Mouse (Mus musculus): Measurements from ENCODE around the gene Cpvl. TPM values are rescaled to one million over a fixed set of nuclear protein-coding genes. Genes with fewer than 3 reads are reported as not detected.

The Cpvl gene
- polyA plus RNA-seq, 1 experiment from 2014 or later, result 0.24 TPM

DNA sequence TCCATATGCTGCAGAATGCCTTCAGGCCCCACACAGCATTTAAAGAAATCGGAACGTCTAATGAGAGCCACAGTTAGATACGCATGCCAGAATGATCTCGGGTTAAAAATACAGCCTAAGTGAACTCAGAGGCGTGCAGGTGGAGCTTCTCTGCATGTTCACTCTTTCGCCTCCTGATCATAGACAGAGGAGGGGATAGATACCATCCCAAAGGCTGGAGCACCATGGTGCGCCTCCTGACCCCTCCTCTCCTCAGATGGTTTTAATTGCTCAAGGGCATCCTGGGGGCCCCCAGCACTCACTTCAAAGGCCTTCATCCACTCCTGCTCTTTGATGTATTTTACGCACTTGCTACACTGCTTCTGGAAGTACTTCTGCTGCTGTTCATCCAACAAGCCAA lies 46.9 kb downstream of the Cpvl start:
- Histone ChIP-seq H3K4me1 (ENCODE audit: control insufficient read depth, insufficient read depth, low read depth, low read length) (no peaks in the 10 kb centered on the region), H3K4me2 (ENCODE audit: low read length) (no peak overlapping the region), H3K27ac (ENCODE audit: low read depth, low read length) (no peak overlapping the region), H3K27me3 (replicated peaks; ENCODE audit: control insufficient read depth, insufficient read depth, low read length) (no peaks in the 10 kb centered on the region), H3K4me3 (ENCODE audit: low read length) (no peak overlapping the region), H3K9me3 (ENCODE audit: control insufficient read depth, low read length) (no peaks in the 10 kb centered on the region), H3K36me3 (ENCODE audit: control insufficient read depth, insufficient read depth, low read length) (no peaks in the 10 kb centered on the region), H3K9ac (ENCODE audit: low read depth, low read length) (no peak overlapping the region)
- WGBS, result 64% methylated on average over 8 of the region's 8 CpGs
- ATAC-seq, result no peak

DNA sequence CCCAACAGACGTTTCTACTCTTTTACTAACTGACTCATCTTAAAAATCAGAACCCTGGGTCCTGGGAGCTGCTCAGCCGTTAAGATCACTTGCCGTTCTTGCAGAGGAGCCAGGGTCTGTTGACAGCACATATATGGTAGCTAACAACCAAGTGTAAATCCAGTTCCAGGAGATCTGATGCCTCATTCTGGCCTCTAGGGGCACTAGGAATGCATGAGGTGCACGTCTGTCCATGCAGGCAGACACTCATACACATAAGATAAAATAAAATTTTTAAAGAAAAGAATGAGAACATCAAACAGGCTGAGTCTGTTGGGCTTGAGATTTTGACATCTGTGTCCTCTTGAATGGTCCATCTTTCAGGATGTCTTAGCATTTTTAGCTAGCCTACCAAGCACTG lies 48.6 kb downstream of the Cpvl start:
- Histone ChIP-seq H3K36me3 (ENCODE audit: control insufficient read depth, insufficient read depth, low read length) (no peaks in the 10 kb centered on the region), H3K27me3 (replicated peaks; ENCODE audit: control insufficient read depth, insufficient read depth, low read length) (no peaks in the 10 kb centered on the region), H3K9ac (ENCODE audit: low read depth, low read length) (no peak overlapping the region), H3K4me1 (ENCODE audit: control insufficient read depth, insufficient read depth, low read depth, low read length) (no peaks in the 10 kb centered on the region), H3K4me2 (ENCODE audit: low read length) (no peak overlapping the region), H3K4me3 (ENCODE audit: low read length) (no peak overlapping the region), H3K27ac (ENCODE audit: low read depth, low read length) (no peak overlapping the region), H3K9me3 (ENCODE audit: control insufficient read depth, low read length) (no peaks in the 10 kb centered on the region)
- 70% methylated on average over 4 of the region's 4 CpGs for WGBS
- no peak for ATAC-seq

DNA sequence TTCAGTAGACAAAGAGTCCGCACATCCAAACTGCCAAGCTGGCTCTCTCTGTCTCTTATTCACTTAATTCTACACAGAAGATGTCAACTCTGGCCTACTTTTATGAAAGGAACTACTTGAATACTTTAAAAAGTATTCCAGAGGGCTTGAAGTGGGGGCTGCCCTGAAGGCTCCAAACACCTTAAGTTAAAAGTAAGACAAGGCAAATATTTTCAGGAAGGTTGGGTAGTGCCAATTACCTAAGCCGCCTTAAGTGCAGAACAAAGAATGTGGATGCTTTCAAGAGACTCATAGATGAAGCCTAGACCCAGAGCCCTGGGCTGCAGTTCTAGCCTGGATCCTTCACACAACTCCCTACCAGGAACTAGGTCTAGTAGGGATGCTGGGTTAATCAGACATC lies 52.3 kb downstream of the Cpvl start:
- H3K4me3 ChIP-seq (ENCODE audit: low read length), result no peak overlapping the region
- no peaks in the 10 kb centered on the region for H3K36me3 ChIP-seq (ENCODE audit: control insufficient read depth, insufficient read depth, low read length)
- no peaks in the 10 kb centered on the region for H3K27me3 ChIP-seq (replicated peaks; ENCODE audit: control insufficient read depth, insufficient read depth, low read length)
- H3K9me3 ChIP-seq (ENCODE audit: control insufficient read depth, low read length), result no peaks in the 10 kb centered on the region
- H3K4me1 ChIP-seq (ENCODE audit: control insufficient read depth, insufficient read depth, low read depth, low read length), result no peaks in the 10 kb centered on the region
- H3K4me2 ChIP-seq (ENCODE audit: low read length), result no peak overlapping the region
- H3K9ac ChIP-seq (ENCODE audit: low read depth, low read length), result no peak overlapping the region
- no peak for ATAC-seq
- H3K27ac ChIP-seq (ENCODE audit: low read depth, low read length), result no peak overlapping the region
- 91% methylated on average over 2 of the region's 2 CpGs for WGBS

DNA sequence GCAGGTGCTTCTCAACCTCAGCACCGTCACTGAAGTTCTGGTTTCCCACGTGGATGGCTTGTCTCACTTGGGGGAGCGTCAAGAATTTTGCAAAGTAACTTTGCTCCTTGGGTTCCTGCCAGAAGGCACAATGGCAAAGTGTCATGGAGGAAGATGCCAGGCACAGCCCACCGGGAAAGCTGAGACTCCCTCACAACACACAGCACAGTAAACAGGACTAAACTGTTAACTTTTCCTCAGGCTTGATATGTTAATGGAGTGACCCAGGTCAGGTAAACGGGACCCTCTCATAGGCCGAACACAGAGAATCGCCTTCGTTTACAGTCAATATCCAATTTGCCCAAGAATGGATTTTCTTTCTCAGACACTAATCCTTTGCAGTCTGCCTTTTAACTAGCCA lies 53.3 kb downstream of the Cpvl start:
- H3K4me2 ChIP-seq (ENCODE audit: low read length), result no peak overlapping the region
- H3K9me3 ChIP-seq (ENCODE audit: control insufficient read depth, low read length), result no peaks in the 10 kb centered on the region
- no peaks in the 10 kb centered on the region for H3K36me3 ChIP-seq (ENCODE audit: control insufficient read depth, insufficient read depth, low read length)
- no peak overlapping the region for H3K4me3 ChIP-seq (ENCODE audit: low read length)
- ATAC-seq, result no peak
- 53% methylated on average over 8 of the region's 8 CpGs for WGBS
- no peak overlapping the region for H3K27ac ChIP-seq (ENCODE audit: low read depth, low read length)
- no peaks in the 10 kb centered on the region for H3K4me1 ChIP-seq (ENCODE audit: control insufficient read depth, insufficient read depth, low read depth, low read length)
- H3K27me3 ChIP-seq (replicated peaks; ENCODE audit: control insufficient read depth, insufficient read depth, low read length), result no peaks in the 10 kb centered on the region
- H3K9ac ChIP-seq (ENCODE audit: low read depth, low read length), result no peak overlapping the region

DNA sequence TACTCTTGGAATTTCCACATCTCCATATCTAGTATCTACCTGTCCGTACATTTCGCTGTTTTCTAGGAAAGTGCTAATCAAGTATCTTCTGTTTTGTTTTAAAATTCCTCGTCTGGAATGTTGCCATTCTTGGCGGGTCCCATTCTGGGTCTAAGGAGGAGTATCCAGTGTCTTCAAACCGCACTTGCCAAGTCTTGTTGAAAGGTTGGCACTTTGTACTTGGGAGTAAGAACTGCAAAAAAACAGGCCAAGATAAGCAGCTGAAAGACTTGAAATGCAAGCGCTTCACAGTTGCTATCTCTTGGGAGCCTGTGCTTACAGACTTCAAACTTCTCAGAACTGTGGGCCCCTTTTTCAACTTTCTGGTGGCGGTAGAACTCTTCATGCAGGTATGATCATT lies 58.4 kb downstream of the Cpvl start:
- 87% methylated on average over 7 of the region's 7 CpGs for WGBS
- Histone ChIP-seq H3K4me2 (ENCODE audit: low read length) (no peak overlapping the region), H3K36me3 (ENCODE audit: control insufficient read depth, insufficient read depth, low read length) (no peaks in the 10 kb centered on the region), H3K27me3 (replicated peaks; ENCODE audit: control insufficient read depth, insufficient read depth, low read length) (no peaks in the 10 kb centered on the region), H3K4me1 (ENCODE audit: control insufficient read depth, insufficient read depth, low read depth, low read length) (no peaks in the 10 kb centered on the region), H3K4me3 (ENCODE audit: low read length) (no peak overlapping the region), H3K9ac (ENCODE audit: low read depth, low read length) (no peak overlapping the region), H3K9me3 (ENCODE audit: control insufficient read depth, low read length) (no peaks in the 10 kb centered on the region), H3K27ac (ENCODE audit: low read depth, low read length) (no peak overlapping the region)
- no peak for ATAC-seq

DNA sequence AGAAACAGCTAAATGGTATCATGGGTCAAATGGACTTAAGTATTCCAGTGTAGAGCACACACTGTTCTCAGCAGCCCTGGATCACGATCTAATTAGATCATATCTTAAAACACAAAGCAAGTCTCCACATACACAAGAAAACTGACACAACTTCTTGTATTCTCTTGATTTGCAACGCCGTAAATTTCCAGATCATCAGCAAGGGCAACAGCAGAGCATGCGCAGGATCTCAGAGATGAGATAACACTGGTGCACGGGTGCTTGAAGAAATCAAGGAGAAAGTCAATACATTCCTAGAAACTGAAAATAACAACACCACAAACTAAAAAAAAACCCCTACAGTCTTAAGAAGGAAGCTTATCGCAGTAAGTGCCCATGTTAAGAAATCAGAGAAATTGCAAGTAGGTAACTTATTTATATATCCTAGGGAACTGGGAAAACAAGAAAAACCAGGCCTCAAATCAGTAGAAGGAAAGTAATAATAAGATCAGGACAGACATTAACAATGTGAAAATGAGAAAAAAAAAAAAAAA lies 61.4 kb downstream of the Cpvl start:
- WGBS, result 96% methylated on average over 6 of the region's 6 CpGs
- Histone ChIP-seq H3K27ac (ENCODE audit: low read depth, low read length) (no peak overlapping the region), H3K27me3 (replicated peaks; ENCODE audit: control insufficient read depth, insufficient read depth, low read length) (no peaks in the 10 kb centered on the region), H3K4me2 (ENCODE audit: low read length) (no peak overlapping the region), H3K4me1 (ENCODE audit: control insufficient read depth, insufficient read depth, low read depth, low read length) (0 out of 2 replicates have a peak, but pooled peaks cover 3% of the 10 kb centered on the region), H3K4me3 (ENCODE audit: low read length) (no peak overlapping the region), H3K9me3 (ENCODE audit: control insufficient read depth, low read length) (no peaks in the 10 kb centered on the region), H3K36me3 (ENCODE audit: control insufficient read depth, insufficient read depth, low read length) (no peaks in the 10 kb centered on the region), H3K9ac (ENCODE audit: low read depth, low read length) (no peak overlapping the region)
- ATAC-seq, result no peak

DNA sequence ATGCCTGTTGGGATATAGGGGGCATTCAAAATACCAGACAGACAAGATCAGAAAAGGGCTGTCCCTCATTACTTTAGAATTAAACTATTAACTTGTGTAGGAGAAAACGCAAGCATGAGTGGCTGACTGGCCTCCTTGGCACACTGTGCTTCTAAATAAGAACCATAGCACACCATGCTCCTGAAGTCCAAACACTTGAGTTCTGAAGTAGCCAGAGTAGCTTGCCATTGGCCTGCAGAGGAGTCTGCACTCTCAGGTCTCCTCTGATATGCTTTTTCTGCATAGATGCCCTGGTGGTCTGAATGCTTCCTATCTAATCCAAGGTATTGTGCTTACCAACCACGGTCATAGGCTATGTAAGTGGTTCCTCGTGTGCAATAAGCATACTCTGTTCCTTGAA lies 63.1 kb downstream of the Cpvl start:
- no peak for ATAC-seq
- no peak overlapping the region for H3K9ac ChIP-seq (ENCODE audit: low read depth, low read length)
- no peak overlapping the region for H3K4me3 ChIP-seq (ENCODE audit: low read length)
- no peaks in the 10 kb centered on the region for H3K36me3 ChIP-seq (ENCODE audit: control insufficient read depth, insufficient read depth, low read length)
- H3K4me2 ChIP-seq (ENCODE audit: low read length), result no peak overlapping the region
- no peaks in the 10 kb centered on the region for H3K9me3 ChIP-seq (ENCODE audit: control insufficient read depth, low read length)
- H3K27ac ChIP-seq (ENCODE audit: low read depth, low read length), result no peak overlapping the region
- WGBS, result 83% methylated on average over 3 of the region's 3 CpGs
- no peaks in the 10 kb centered on the region for H3K27me3 ChIP-seq (replicated peaks; ENCODE audit: control insufficient read depth, insufficient read depth, low read length)
- 0 out of 2 replicates have a peak, but pooled peaks cover 3% of the 10 kb centered on the region for H3K4me1 ChIP-seq (ENCODE audit: control insufficient read depth, insufficient read depth, low read depth, low read length)

DNA sequence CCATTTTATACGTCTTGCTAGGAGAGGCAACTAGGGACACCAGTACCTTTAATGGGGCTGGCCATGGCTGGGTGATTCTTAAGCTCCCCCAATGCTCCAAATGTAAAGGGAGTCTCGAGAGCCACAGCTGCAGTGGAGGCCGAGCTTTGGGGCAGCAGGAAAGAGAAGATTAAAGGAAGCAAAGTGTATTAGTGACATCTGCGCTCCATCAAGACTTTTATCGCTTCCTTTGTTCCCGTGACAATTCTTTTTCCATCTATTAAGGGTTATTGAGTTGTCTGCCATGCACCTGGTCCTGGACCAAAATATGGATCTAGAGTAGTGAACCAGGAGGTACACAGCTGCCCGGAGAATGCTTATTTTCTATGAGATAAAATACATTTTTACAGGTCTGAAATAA lies 65.3 kb downstream of the Cpvl start:
- Histone ChIP-seq H3K27me3 (replicated peaks; ENCODE audit: control insufficient read depth, insufficient read depth, low read length) (no peaks in the 10 kb centered on the region), H3K4me2 (ENCODE audit: low read length) (no peak overlapping the region), H3K4me1 (ENCODE audit: control insufficient read depth, insufficient read depth, low read depth, low read length) (peaks cover 7% of the 10 kb centered on the region; the same call in 1 of the 2 replicates), H3K4me3 (ENCODE audit: low read length) (no peak overlapping the region), H3K27ac (ENCODE audit: low read depth, low read length) (no peak overlapping the region), H3K36me3 (ENCODE audit: control insufficient read depth, insufficient read depth, low read length) (no peaks in the 10 kb centered on the region), H3K9ac (ENCODE audit: low read depth, low read length) (no peak overlapping the region), H3K9me3 (ENCODE audit: control insufficient read depth, low read length) (no peaks in the 10 kb centered on the region)
- ATAC-seq, result no peak
- 38% methylated on average over 7 of the region's 7 CpGs for WGBS

DNA sequence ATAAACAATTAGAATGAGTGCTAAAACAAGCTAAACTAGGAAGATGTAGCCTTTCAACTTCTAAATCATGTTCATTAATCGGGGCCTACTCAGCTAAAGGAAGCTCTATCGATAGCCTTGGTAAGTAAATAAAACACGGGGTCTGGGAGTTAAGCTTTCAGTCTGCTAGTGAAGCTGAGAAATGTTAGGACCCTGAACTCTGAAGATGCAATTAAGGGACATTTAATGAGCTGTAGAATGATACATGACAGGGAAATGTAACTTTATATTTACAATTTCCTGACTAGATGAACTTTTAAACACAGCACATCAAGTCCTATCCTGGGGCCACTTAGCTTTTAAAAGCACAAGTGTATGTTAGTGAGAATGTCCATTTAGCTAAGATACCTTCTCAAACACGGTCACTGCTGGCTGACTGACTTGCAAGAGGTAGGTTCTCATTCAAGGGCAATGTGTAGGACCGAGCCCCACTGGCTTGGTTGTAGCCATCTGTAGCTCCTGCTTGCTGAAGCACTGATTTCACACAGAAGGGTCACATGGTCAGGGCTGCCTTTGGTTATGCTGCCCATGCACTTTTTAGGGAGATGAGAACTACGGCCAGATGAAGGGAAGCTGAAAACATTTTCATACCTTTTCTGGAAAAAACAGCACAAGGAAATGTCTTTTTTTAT lies 66.2 kb downstream of the Cpvl start:
- H3K4me1 ChIP-seq (ENCODE audit: control insufficient read depth, insufficient read depth, low read depth, low read length), result peaks cover 7% of the 10 kb centered on the region; the same call in 1 of the 2 replicates
- ATAC-seq, result no peak
- H3K4me2 ChIP-seq (ENCODE audit: low read length), result no peak overlapping the region
- no peak overlapping the region for H3K9ac ChIP-seq (ENCODE audit: low read depth, low read length)
- 87% methylated on average over 6 of the region's 6 CpGs for WGBS
- H3K4me3 ChIP-seq (ENCODE audit: low read length), result no peak overlapping the region
- H3K9me3 ChIP-seq (ENCODE audit: control insufficient read depth, low read length), result no peaks in the 10 kb centered on the region
- H3K36me3 ChIP-seq (ENCODE audit: control insufficient read depth, insufficient read depth, low read length), result no peaks in the 10 kb centered on the region
- no peak overlapping the region for H3K27ac ChIP-seq (ENCODE audit: low read depth, low read length)
- no peaks in the 10 kb centered on the region for H3K27me3 ChIP-seq (replicated peaks; ENCODE audit: control insufficient read depth, insufficient read depth, low read length)

Data from hindbrain, embryonic 16.5 days (tissue).